Mouse (Mus musculus): Measurements from ENCODE around the gene Dlx5. TPM values are rescaled to one million over a fixed set of nuclear protein-coding genes. Genes with fewer than 3 reads are reported as not detected.

Dlx5 gene
- polyA plus RNA-seq, 1 experiment: 0.71 TPM

DNA sequence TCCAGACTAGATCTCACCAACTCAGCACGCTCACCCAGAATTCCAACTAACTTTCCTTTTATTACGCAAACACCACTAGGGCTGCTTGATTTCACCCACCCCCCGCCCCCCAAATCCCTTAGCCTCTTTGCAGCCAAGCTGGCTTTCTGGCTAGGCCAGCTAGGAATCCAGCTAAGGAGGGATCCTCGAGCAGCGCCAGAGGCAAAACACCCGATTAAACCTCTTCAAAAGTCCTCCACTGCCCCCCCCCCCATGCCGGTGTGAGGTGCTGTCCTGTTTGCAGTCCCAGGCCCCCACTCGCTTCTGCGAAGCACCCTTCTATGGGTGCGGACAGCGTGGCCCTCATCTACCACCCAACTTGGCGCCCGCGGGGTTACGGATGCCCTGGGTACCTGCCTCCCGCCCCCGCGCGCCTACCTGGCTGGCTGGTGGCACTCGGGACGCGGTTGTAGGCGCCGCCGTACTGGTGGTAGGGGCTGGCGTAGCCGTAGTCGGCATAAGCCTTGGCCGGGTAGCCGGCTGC lies 709 bp downstream of the Dlx5 start:
- WGBS: 9% methylated on average over 30 of the region's 30 CpGs
- Histone ChIP-seq H3K36me3 (ENCODE audit: control insufficient read depth, insufficient read depth, low read length) (no peaks in the 10 kb centered on the region), H3K27ac (ENCODE audit: control insufficient read depth, insufficient read depth, low read length) (no peak overlapping the region), H3K27me3 (ENCODE audit: control insufficient read depth, insufficient read depth, low read length) (peaks cover 5% of the 10 kb centered on the region; the same call in 1 of the 2 replicates), H3K4me1 (replicated peaks; ENCODE audit: control insufficient read depth, insufficient read depth, low read length) (no peaks in the 10 kb centered on the region), H3K4me3 (ENCODE audit: control insufficient read depth, insufficient read depth, low read length) (no peak overlapping the region)
- TF ChIP-seq POLR2A (IDR thresholded peaks at IDR 0.05; ENCODE audit: control insufficient read depth, extremely low read depth, insufficient read depth, low read length, poor library complexity) (no peak), CTCF (IDR thresholded peaks at IDR 0.05; ENCODE audit: borderline replicate concordance, control insufficient read depth, extremely low read depth, insufficient read depth, low read length, poor library complexity) (no peak)
- no peak for DNase-seq

GRCm38 (mm10) chr6:6880361-6881114 lies 1.3 kb downstream of the Dlx5 start:
- no peaks in the 10 kb centered on the region for H3K4me1 ChIP-seq (replicated peaks; ENCODE audit: control insufficient read depth, insufficient read depth, low read length)
- H3K27me3 ChIP-seq (ENCODE audit: control insufficient read depth, insufficient read depth, low read length): peaks cover 9% of the 10 kb centered on the region; the same call in 1 of the 2 replicates
- 7% methylated on average over 24 of the region's 24 CpGs for WGBS
- no peak overlapping the region for H3K27ac ChIP-seq (ENCODE audit: control insufficient read depth, insufficient read depth, low read length)
- no peaks in the 10 kb centered on the region for H3K36me3 ChIP-seq (ENCODE audit: control insufficient read depth, insufficient read depth, low read length)
- no peak for DNase-seq
- TF ChIP-seq POLR2A (IDR thresholded peaks at IDR 0.05; ENCODE audit: control insufficient read depth, extremely low read depth, insufficient read depth, low read length, poor library complexity) (no peak), CTCF (IDR thresholded peaks at IDR 0.05; ENCODE audit: borderline replicate concordance, control insufficient read depth, extremely low read depth, insufficient read depth, low read length, poor library complexity) (no peak)
- no peak overlapping the region for H3K4me3 ChIP-seq (ENCODE audit: control insufficient read depth, insufficient read depth, low read length)

GRCm38 (mm10) chr6:6879371-6880325 lies 2.2 kb downstream of the Dlx5 start:
- H3K27ac ChIP-seq (ENCODE audit: control insufficient read depth, insufficient read depth, low read length): no peak overlapping the region
- WGBS: 8% methylated on average over 44 of the region's 44 CpGs
- H3K4me1 ChIP-seq (replicated peaks; ENCODE audit: control insufficient read depth, insufficient read depth, low read length): no peaks in the 10 kb centered on the region
- peaks cover 11% of the 10 kb centered on the region; the same call in 1 of the 2 replicates for H3K27me3 ChIP-seq (ENCODE audit: control insufficient read depth, insufficient read depth, low read length)
- no peak for TF ChIP-seq POLR2A (IDR thresholded peaks at IDR 0.05; ENCODE audit: control insufficient read depth, extremely low read depth, insufficient read depth, low read length, poor library complexity)
- no peak for TF ChIP-seq CTCF (IDR thresholded peaks at IDR 0.05; ENCODE audit: borderline replicate concordance, control insufficient read depth, extremely low read depth, insufficient read depth, low read length, poor library complexity)
- no peak overlapping the region for H3K4me3 ChIP-seq (ENCODE audit: control insufficient read depth, insufficient read depth, low read length)
- no peaks in the 10 kb centered on the region for H3K36me3 ChIP-seq (ENCODE audit: control insufficient read depth, insufficient read depth, low read length)
- no peak for DNase-seq

- Histone ChIP-seq H3K36me3 (ENCODE audit: control insufficient read depth, insufficient read depth, low read length) (no peaks in the 10 kb centered on the region), H3K27ac (ENCODE audit: control insufficient read depth, insufficient read depth, low read length) (no peak overlapping the region), H3K4me3 (ENCODE audit: control insufficient read depth, insufficient read depth, low read length) (no peak overlapping the region), H3K27me3 (ENCODE audit: control insufficient read depth, insufficient read depth, low read length) (peaks cover 11% of the 10 kb centered on the region; the same call in 1 of the 2 replicates), H3K4me1 (replicated peaks; ENCODE audit: control insufficient read depth, insufficient read depth, low read length) (no peaks in the 10 kb centered on the region)
- 7% methylated on average over 14 of the region's 14 CpGs for WGBS
- DNase-seq: no peak
- TF ChIP-seq CTCF (IDR thresholded peaks at IDR 0.05; ENCODE audit: borderline replicate concordance, control insufficient read depth, extremely low read depth, insufficient read depth, low read length, poor library complexity) (no peak), POLR2A (IDR thresholded peaks at IDR 0.05; ENCODE audit: control insufficient read depth, extremely low read depth, insufficient read depth, low read length, poor library complexity) (no peak)
These were observed 3.0 kb downstream of the Dlx5 start for GRCm38 (mm10) chr6:6878841-6879291.

DNA sequence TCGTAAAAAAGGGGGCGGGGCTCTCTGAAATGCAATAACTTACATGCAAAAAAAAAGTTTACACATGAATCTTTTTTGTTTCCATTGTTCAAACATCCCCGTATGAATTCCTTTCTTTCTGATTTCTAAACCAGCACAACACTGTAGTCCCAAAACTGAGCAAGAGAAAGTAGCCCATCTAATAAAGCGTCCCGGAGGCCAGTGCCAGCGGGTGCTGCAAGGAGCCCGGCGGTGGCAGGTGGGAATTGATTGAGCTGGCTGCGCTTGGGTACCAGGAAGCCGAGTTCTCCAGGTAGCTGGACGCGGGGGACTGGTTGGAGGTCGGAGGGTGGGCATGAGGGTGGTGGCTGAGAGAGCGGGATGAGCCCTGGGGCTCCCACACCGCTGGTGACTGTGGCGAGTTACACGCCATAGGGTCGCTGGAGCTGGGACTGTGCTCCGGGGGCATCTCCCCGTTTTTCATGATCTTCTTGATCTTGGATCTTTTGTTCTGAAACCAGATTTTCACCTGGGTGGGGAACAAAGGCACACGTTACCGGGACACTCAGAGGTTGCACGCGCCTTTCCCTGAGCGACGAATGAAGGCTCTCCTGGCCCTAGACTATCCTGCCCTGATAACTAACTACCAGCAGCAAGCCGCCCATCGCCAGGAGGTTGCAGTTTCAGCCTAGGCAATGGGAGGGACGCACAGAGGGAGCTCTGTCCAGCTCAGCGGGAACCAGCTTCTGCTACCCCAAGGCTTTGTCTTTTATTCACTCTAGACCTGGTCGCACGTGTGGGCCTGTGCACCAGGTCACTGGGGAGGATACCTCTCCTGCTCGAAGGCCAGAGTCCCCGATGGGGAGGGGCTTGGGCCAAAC lies 3.7 kb downstream of the Dlx5 start:
- no peaks in the 10 kb centered on the region for H3K36me3 ChIP-seq (ENCODE audit: control insufficient read depth, insufficient read depth, low read length)
- H3K4me3 ChIP-seq (ENCODE audit: control insufficient read depth, insufficient read depth, low read length): no peak overlapping the region
- WGBS: 9% methylated on average over 34 of the region's 34 CpGs
- peaks cover 11% of the 10 kb centered on the region; the same call in 1 of the 2 replicates for H3K27me3 ChIP-seq (ENCODE audit: control insufficient read depth, insufficient read depth, low read length)
- no peak for TF ChIP-seq CTCF (IDR thresholded peaks at IDR 0.05; ENCODE audit: borderline replicate concordance, control insufficient read depth, extremely low read depth, insufficient read depth, low read length, poor library complexity)
- H3K4me1 ChIP-seq (replicated peaks; ENCODE audit: control insufficient read depth, insufficient read depth, low read length): no peaks in the 10 kb centered on the region
- no peak overlapping the region for H3K27ac ChIP-seq (ENCODE audit: control insufficient read depth, insufficient read depth, low read length)
- DNase-seq: no peak

All from thymus, adult 2 months (tissue).